Mouse (Mus musculus) heart, adult 2 months (tissue): ENCODE data around the gene Cep350. TPM values are rescaled to one million over a fixed set of nuclear protein-coding genes. Genes with fewer than 3 reads are reported as not detected.

Experiments used
- DNase-seq, 2 experiments: peaks; one replicate each; pipeline ENCODE4 v3.0.0; 2021
- H3K27ac ChIP-seq: fragments of 200-600 bp; 2 replicates; pipeline ENCODE4 v1.8.1; 2022
- H3K27me3 ChIP-seq: fragments of 200-500 bp; 2 replicates; pipeline ENCODE4 v1.6.1; 2012; ENCODE audit warnings: mild to moderate bottlenecking, low read length, inconsistent platforms, mixed read lengths; ENCODE audit not compliant: control insufficient read depth, insufficient read depth
- H3K36me3 ChIP-seq: fragments of 200-500 bp; 2 replicates; pipeline ENCODE4 v1.6.1; 2012; ENCODE audit warnings: low read length, inconsistent platforms; ENCODE audit not compliant: control insufficient read depth, insufficient read depth
- H3K4me1 ChIP-seq: fragments of 200-500 bp; 2 replicates; pipeline ENCODE4 v1.6.1; 2011; ENCODE audit warnings: low read length; ENCODE audit not compliant: control insufficient read depth, insufficient read depth
- H3K4me3 ChIP-seq: fragments of 200-600 bp; 2 replicates; pipeline ENCODE4 v1.8.1; 2022
- H3K79me2 ChIP-seq: fragments of 200-500 bp; replicated peaks from 2 replicates; pipeline ENCODE4 v1.6.1; 2012; ENCODE audit warnings: mild to moderate bottlenecking, inconsistent platforms, low read length, moderate library complexity, mixed read lengths; ENCODE audit not compliant: control insufficient read depth, insufficient read depth
- H3K9ac ChIP-seq: fragments of 200-500 bp; 2 replicates; pipeline ENCODE4 v1.6.1; 2012; ENCODE audit warnings: low read depth, mild to moderate bottlenecking, control low read depth, inconsistent platforms, low read length, mixed read lengths
- CTCF ChIP-seq: fragments of 200-600 bp; IDR thresholded peaks from 2 replicates; pipeline ENCODE4 v1.8.1; 2022; ENCODE audit warnings: antibody characterized with exemption, mild to moderate bottlenecking, moderate library complexity
- EP300 ChIP-seq: fragments of 200-500 bp; IDR thresholded peaks from 2 replicates; pipeline ENCODE4 v1.6.1; 2011; ENCODE audit warnings: low read depth, low read length, control low read depth; ENCODE audit not compliant: insufficient read depth
- POLR2A ChIP-seq: fragments of 200-500 bp; IDR thresholded peaks from 2 replicates; pipeline ENCODE4 v1.6.1; 2011; ENCODE audit warnings: mild to moderate bottlenecking, low read depth, low read length, control low read depth; ENCODE audit not compliant: insufficient read depth
- WGBS: fragments of 180-500 bp; shearing (Covaris S2); methylation state at CpG from one replicate; pipeline ENCODE4 v1.1.7; 2018; 5-methylcytosine and 5-hydroxymethylcytosine counted together
- intact Hi-C: fragments of 180-260 bp; cut with DNase I; formaldehyde crosslinking; loops from one replicate; pipeline ENCODE4 v1.15.1; 2025
- polyA plus RNA-seq: library from polyadenylated mRNA; depleted of rRNA; stranded (reverse); fragments of >200 nt; gene quantifications from 2 replicates; pipeline ENCODE4 v1.2.3, GENCODE M21; 2012
- total RNA-seq, 2 experiments: library from RNA; stranded (reverse); gene quantifications; 2 replicates each; pipeline ENCODE4 v1.2.3; 2021

The Cep350 gene
- total and polyA plus RNA-seq, 3 experiments, result 3.9 to 38.0 (median 37.1) TPM

DNA sequence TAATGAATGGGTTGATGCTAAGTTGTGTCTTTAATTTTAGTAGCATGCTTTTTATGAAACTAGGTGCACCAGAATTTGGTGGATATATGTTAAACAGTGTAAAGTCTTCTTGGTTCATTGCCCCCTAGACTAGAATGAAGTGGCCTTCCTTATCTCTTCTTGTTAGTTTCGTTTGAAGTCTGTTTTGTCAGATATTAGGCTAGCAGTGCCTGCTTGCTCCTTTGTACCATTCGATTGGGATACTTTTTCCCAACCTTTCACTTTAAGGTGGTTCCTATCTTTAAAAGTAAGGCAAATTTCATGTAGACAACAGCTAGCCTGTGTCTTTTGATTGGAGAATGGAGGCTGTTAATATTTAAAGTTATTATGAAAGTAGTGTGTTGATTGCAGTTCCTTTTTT is 137.4 kb downstream of the Cep350 start:
- TF ChIP-seq CTCF (no peak), EP300 (no peak), POLR2A (no peak)
- no peak overlapping the region for H3K9ac ChIP-seq
- no peak for DNase-seq
- no peak overlapping the region for H3K4me3 ChIP-seq
- H3K79me2 ChIP-seq, result no peaks in the 10 kb centered on the region
- no peaks in the 10 kb centered on the region for H3K27me3 ChIP-seq
- no peak overlapping the region for H3K27ac ChIP-seq
- intact Hi-C loops, result no loop called here
- no peaks in the 10 kb centered on the region for H3K36me3 ChIP-seq
- WGBS, result 50% methylated on average over 2 of the region's 2 CpGs
- H3K4me1 ChIP-seq, result no peaks in the 10 kb centered on the region

DNA sequence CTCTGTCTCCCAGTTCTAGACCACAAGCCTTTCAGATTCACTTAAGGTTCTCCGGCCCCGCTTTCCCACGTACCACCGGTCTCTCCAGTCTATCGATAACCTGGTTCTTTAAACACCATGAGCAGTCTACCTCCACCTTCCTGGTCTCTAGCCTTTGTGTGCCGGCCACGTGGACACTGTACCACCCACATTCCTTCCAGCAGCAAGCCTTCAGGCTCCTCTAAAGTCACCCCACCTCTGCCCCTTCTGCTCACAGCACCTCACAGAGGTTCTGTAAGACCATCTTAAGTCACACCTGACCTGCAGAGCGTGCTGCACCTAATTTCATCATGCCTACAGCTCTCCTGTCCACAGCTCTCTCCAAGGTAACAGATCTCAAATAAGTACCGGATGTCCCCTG is 139.4 kb downstream of the Cep350 start:
- H3K4me3 ChIP-seq, result no peak overlapping the region
- no peaks in the 10 kb centered on the region for H3K4me1 ChIP-seq
- no peak overlapping the region for H3K9ac ChIP-seq
- H3K27ac ChIP-seq, result no peak overlapping the region
- no peak for TF ChIP-seq POLR2A
- TF ChIP-seq EP300, result no peak
- no peak for TF ChIP-seq CTCF
- no peak for DNase-seq
- no peaks in the 10 kb centered on the region for H3K79me2 ChIP-seq
- intact Hi-C loops, result no loop called here
- 90% methylated on average over 9 of the region's 9 CpGs for WGBS
- H3K36me3 ChIP-seq, result no peaks in the 10 kb centered on the region
- no peaks in the 10 kb centered on the region for H3K27me3 ChIP-seq

DNA sequence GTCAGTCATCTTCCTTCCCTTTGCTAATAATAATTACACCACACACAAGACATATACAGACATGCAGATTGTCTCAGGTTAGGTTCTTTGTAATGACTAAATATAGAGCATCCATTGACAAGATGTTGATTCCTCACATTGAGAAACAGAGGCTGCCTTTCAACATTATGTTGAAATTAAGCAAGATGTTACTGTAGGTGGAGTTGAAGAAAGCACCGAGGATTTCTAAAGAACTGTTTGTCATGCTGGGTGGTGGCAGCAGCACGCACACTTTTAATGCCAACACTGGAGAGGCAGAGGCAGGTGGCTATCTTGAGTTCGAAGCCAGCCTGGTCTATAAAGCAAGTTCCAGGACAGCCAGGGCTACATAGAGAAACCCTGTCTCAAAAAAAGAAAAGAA is 141.1 kb downstream of the Cep350 start:
- TF ChIP-seq POLR2A, result no peak
- TF ChIP-seq EP300, result no peak
- TF ChIP-seq CTCF, result no peak

DNA sequence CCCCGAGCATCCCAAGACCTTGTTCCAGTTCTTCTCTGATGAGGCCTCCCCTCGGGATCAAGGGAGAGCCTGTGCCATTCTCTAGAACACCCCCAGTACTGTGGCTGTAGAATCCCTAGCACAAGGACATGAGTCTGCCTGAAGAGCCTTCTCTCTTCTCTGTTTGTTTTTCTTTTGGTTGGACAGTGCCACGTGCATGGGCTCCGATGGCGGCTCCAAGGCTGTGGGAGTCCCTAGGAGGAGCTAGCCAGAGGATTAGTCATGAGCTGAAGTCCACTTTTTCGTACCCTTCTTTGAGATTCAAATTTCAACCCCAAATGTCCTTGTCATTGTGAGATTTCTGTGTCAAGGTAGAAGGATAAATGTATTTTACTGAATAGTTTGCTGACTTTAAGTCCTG is 142.2 kb downstream of the Cep350 start:
- Histone ChIP-seq H3K79me2 (no peaks in the 10 kb centered on the region), H3K9ac (no peak overlapping the region), H3K36me3 (no peaks in the 10 kb centered on the region), H3K27me3 (no peaks in the 10 kb centered on the region), H3K4me1 (no peaks in the 10 kb centered on the region), H3K27ac (no peak overlapping the region), H3K4me3 (no peak overlapping the region)
- intact Hi-C loops, result no loop called here
- TF ChIP-seq CTCF, result no peak
- no peak for TF ChIP-seq EP300
- no peak for TF ChIP-seq POLR2A
- WGBS, result 72% methylated on average over 6 of the region's 6 CpGs
- DNase-seq, result no peak

More for the DNA sequence above, 141.1 kb downstream of the Cep350 start:
- Histone ChIP-seq H3K79me2 (no peaks in the 10 kb centered on the region), H3K4me1 (no peaks in the 10 kb centered on the region), H3K36me3 (no peaks in the 10 kb centered on the region), H3K9ac (no peak overlapping the region), H3K4me3 (no peak overlapping the region), H3K27ac (no peak overlapping the region), H3K27me3 (no peaks in the 10 kb centered on the region)
- DNase-seq, result no peak
- 90% methylated on average over 3 of the region's 3 CpGs for WGBS
- intact Hi-C loops, result no loop called here

DNA sequence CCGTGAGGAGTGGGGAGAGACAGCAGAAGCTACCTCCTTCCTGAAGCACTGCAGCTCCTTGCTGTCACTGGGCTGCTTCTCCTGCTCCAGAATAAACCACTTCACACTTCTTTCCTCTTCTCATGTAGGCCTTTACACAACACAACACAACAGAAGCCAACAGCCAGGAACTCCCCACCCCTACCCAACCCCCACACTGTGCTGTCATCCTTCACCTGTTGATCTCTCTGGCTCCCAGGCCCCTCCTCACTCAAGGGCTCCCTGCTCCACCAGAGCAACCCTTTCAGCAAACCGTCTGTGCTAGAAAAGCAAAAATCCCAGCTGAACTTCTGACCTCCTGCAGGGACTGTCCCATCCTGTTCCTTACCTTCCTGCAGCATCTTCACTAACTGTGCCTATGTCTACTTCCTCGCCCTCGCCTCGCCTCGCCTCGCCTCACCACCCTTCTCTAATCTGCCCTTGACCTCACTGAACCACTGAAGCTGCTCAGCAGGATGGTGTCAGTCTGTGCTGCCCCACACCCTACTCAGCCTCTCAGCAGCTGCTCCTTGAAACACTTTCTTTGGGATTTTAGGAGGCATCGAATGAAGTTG is 145.3 kb downstream of the Cep350 start:
- Histone ChIP-seq H3K4me3 (no peak overlapping the region), H3K27me3 (no peaks in the 10 kb centered on the region), H3K9ac (no peak overlapping the region), H3K36me3 (no peaks in the 10 kb centered on the region), H3K79me2 (no peaks in the 10 kb centered on the region), H3K27ac (no peak overlapping the region), H3K4me1 (no peaks in the 10 kb centered on the region)
- no peak for DNase-seq
- intact Hi-C loops, result no loop called here
- TF ChIP-seq EP300, result no peak
- TF ChIP-seq POLR2A, result no peak
- no peak for TF ChIP-seq CTCF
- WGBS, result 60% methylated on average over 8 of the region's 8 CpGs

DNA sequence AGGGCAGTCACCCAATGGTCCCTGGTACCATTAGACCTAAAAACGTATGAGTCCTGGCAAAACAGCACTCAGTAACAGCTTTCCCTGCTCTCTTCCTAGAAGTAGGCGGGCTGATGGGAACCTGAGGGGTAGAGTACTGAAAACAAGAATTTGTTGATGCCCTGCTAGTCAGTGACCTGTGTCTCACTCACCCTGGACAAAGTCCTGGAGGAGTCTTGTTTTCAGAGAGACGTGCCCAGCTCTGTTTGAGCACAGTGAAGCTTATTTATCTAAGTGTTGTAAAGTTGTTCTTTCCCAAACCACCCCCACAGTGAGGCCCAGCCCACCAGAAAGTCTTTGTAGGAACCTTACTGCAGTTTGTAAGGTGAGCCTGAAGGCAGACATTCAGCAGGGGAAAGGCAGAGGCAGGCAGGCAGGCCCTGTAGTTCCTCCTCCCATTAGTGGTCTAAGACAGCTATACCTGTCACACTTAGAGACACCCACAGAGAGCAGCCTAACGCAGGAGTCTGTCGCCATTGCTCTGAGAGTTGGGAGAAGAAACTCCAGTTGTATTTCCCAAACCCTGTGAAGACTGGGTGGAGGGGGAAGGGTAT is 146.2 kb downstream of the Cep350 start:
- Histone ChIP-seq H3K79me2 (no peaks in the 10 kb centered on the region), H3K27ac (no peak overlapping the region), H3K27me3 (no peaks in the 10 kb centered on the region), H3K9ac (no peak overlapping the region), H3K36me3 (no peaks in the 10 kb centered on the region), H3K4me1 (no peaks in the 10 kb centered on the region), H3K4me3 (no peak overlapping the region)
- 65% methylated on average over 5 of the region's 5 CpGs for WGBS
- TF ChIP-seq EP300 (no peak), POLR2A (no peak), CTCF (no peak)
- intact Hi-C loops, result no loop called here
- no peak for DNase-seq
